In the genomic region with DNA sequence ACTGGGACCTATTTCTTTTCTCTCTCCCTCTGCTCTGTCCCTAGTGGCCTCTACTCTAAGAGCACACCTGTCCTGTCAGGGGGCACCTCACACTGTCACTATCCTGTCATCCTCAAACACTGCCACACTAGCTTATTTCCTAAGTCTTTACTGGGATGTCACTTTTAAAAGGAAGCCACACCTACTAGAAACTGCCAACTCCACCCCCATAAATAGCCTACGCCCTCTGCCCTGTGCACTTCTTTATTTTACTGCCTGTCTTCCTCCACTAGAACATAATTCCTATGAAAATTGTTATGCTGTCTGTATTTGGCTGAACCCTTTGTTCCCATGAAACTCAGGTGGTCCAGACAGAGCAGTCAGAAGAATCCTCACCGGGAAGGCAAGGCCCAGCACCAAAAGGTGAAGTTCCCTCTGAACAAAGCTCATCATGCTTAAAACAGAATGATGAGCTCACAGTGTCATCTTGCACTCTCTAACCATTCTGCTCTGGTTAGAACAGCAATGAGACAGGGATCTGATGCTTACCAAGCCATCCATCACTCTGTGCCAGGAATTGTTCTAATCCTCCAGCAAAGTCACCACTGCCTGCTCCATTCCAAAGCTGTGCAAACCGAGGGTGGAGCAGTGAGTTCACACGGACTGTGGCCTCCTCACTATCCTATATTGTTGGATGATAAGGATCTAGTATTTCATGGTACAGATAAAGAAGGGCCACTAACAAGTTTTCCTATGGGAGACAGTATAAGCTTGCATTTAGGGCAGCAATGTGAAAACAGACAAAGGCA, we compare ENCODE assay signal across 18 mouse cellular contexts.
"Had no signal": no experiment of that assay in that cellular context is flagged by ENCODE, and none has a peak within 500 bp of the region (broad histone marks: within the 10 kb centered on the region; RNA-seq: fewer than 3 reads in every experiment).

No protein-coding gene starts in this region.

- H3K36me3 ChIP-seq: liver, embryonic 15.5 days had no signal

- H3K9me3 ChIP-seq: limb, embryonic 10.5 days; liver, embryonic 15.5 days; neural tube, embryonic 13.5 days had no signal

- ATAC-seq: intestine, postnatal 0 days; lung, postnatal 0 days; midbrain, embryonic 16.5 days had no signal

- H3K4me2 ChIP-seq: liver, embryonic 11.5 days; liver, embryonic 15.5 days; neural tube, embryonic 13.5 days had no signal

- H3K4me3 ChIP-seq: left cerebral cortex, adult 2 months; limb, embryonic 10.5 days; liver, embryonic 15.5 days; midbrain, embryonic 10.5 days; neural tube, embryonic 13.5 days had no signal

- H3K9ac ChIP-seq: liver, embryonic 15.5 days; neural tube, embryonic 13.5 days had no signal

- H3K27ac ChIP-seq: kidney, postnatal 0 days; left cerebral cortex, adult 2 months; limb, embryonic 10.5 days; liver, embryonic 15.5 days; midbrain, embryonic 10.5 days; neural tube, embryonic 13.5 days had no signal

- DNase-seq: kidney, adult 8-10 months; kidney, postnatal 4 days; lung, adult 2 months; lung, postnatal 36 days; retina, postnatal 1 day; right cerebral cortex, postnatal 4 days; spleen, adult 18-20 months; thymus, postnatal 36 days had no signal

- H3K4me1 ChIP-seq: limb, embryonic 10.5 days; liver, embryonic 15.5 days; neural tube, embryonic 13.5 days had no signal

- H3K27me3 ChIP-seq: liver, embryonic 15.5 days; neural tube, embryonic 13.5 days had no signal
